Mouse (Mus musculus) forelimb bud, embryonic 11.5 days (tissue): Measurements from ENCODE around the gene Dmrt1.

ENCODE experiments used
- DNase-seq: peaks from one replicate; pipeline ENCODE4 v3.0.0-alpha.2; 2012; ENCODE audit warnings: low read depth, low spot score

Dmrt1 gene

DNA sequence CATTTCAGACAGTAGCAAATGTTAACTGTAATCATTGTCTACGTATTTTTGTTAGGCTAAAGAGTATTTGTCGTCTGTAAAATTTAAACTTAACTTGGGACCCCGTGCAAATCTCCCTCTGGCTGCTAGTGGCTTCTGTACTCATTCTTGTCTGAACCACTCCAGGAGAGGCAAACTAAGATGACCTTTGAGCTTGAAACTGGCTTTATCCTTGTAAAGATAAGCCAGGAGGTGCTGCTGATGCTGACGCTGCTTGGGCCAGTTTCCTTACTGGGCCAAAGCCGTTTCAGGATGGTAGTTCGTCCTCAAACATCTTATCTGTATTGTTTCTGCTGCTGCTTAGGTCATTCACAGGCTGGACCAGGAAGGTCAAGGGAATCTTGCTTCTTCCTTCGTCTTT, 64.4 kb downstream of the Dmrt1 start:
- no peak for DNase-seq

- no peak for DNase-seq
Measured at GRCm38 (mm10) chr19:25574431-25574830, 69.0 kb downstream of the Dmrt1 start.

- no peak for DNase-seq
Measured at GRCm38 (mm10) chr19:25574981-25575814, 69.8 kb downstream of the Dmrt1 start.

GRCm38 (mm10) chr19:25578358-25578757, 72.9 kb downstream of the Dmrt1 start:
- DNase-seq = no peak

DNA sequence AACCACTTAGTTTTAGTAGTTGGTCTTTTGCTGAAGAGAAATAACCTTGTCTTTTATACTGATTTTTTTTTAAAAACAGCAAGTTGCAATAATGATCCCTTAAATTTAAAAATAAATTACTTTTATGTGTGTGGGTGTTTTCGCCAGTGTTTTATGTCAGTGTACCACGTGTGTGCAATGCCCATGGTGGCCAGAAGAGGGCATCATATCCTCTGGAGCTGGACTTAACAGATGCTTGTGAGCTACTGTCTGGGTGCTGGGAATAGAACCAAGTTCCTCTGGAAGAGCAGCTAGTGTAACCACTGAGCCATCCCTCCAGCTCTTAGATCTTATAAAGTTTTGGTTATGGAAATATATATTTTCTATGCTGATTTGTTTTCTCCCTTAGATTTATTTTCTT, 74.0 kb downstream of the Dmrt1 start:
- no peak for DNase-seq

DNA sequence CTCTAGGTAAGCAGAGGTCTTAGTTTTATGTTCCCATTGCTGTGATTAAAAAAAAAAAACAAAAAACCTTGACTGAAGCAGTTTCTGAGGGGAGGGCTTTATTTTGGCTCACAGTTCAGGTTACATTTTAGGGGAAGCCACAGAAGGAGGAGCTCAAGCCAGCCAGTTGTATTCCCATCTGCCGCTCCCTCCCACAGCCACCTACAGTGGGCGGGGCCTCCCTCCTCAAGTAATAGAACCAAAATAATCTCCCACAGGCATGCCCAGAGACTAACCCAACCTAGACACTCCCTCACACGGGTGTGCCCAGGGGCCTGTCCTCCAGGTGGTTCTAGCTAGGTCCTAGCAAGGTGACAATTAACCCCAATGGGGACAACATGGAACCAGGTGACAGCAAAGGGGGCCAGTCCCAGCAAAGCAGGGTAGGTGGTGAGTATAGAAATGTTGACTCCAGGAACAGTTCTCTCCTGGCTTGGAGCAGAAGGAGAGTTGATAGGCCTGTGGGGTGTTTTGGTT, 92.4 kb downstream of the Dmrt1 start:
- DNase-seq = no peak

- DNase-seq = no peak
Measured at GRCm38 (mm10) chr19:25598626-25599025, 93.2 kb downstream of the Dmrt1 start.

DNA sequence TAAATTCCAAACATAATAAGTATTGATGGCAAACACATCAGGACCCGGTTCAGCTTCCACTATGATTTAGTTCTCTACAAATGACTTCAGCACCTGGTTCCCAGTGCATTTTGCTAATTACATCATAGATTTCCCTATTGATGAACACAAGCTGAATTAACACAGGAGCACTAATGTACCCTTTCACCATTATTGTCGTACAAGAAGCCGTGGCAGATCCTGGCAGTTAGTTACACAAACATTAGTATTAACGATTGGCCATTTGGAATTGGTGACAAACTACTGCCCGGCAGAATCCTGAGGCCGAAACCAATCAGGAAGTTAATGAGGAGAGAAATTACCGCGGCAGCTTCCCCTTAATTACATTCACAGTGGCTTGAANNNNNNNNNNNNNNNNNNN, 96.5 kb downstream of the Dmrt1 start:
- DNase-seq = no peak

DNA sequence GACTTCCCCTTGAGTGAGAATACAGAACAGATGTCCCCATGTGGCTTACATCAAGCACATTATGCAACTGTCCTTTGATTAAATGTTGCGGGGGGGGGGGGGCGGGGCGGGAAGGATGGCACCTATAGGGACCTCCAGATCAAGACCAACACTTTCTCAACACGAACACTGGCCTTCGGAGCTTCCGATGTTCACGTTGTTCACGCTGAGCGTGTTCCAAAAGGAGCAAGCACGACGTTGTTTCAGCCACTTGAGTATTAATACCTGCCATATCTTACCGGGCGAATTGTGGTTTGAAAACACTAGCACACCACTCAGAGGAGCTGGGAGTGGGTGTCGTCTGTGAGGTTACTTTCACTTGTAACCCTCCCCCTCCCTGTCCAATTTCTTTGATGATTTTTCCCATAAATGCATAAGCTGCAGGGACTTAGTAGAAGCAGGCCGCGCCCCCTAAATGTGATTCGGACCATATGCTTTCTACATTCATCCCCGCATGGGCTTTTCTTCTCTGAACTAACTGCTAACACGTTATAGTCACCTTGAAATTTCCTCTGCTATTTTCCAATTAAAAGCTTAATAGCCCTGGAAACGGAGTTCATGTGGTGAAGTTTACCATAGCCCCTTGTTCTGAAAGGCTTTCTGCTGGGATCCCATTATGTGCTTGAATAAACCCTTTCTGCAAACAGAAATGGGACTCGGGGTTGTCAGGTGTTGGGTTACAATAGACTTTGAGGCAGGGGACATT, 102.2 kb downstream of the Dmrt1 start:
- DNase-seq = no peak

DNA sequence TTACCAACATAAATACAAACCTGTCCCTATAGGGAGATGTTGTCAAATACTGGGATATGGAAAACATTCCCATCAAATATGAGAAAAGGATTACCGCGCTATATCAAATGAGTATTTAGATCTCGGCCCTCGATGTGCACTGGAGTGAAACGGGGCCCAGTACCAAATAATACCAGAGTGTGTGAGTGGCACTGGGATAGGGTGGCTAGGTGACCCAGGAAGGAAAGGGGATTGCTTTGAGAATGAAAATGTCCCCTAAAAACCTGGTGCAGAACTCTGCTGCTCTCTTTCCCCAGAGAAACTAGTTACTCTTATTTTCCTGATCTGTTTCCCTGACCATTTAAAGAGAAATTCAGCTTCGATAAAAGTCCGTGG, 102.8 kb downstream of the Dmrt1 start:
- DNase-seq = no peak

- no peak for DNase-seq
Measured at GRCm38 (mm10) chr19:25608961-25609850, 103.8 kb downstream of the Dmrt1 start.

DNA sequence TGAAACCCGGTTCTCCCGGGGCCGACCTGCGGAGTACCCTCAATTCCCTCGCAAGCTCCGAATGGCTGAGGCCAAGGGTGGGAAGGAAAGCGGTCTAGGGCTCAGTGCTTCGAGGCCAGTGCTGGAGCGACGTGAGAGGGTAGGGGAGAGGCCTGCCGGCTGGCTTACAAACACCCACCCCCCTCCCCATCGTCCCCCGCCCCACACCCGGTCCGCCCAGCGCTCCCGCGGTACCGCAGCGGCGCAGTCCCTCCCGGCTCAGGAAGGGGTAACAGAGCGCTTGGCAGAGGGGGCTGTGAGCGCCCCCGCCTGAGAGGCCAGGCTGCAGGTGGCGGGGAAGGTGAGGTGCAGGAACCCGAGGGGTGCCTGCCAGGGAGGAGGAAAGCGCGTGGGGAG, 104.6 kb downstream of the Dmrt1 start, which contains the start of gene Dmrt3:
Gene Dmrt3, plus strand, starts transcription at position 287 of the 396 bp plus-strand sequence.
- no peak for DNase-seq

DNA sequence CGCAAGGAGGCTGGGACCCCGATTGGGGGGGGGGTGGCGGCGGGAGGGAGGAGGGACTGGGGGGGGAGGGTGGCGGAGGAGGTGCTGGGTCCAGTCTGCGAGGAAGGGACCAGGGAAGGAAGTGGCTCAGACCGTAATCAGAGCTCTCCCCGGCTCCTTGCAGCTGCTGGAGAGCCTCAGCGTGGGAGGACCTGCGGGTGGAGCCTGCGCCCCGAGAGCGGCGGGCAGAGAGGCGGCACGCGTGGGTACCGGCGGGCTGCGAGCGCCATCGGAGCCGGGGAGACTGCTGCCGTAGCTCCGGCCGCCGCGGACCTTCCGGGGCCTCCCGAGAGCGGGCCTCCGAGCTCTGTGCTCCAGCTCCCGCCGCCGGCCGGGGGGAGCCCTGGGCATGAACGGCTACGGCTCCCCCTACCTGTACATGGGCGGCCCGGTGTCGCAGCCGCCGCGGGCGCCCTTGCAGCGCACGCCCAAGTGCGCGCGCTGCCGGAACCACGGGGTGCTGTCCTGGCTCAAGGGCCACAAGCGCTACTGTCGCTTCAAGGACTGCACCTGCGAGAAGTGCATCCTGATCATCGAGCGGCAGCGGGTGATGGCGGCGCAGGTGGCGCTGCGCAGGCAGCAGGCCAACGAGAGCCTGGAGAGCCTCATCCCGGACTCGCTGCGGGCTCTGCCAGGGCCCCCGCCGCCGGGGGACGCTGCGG, 105.1 kb downstream of the Dmrt1 start:
- no peak for DNase-seq

DNA sequence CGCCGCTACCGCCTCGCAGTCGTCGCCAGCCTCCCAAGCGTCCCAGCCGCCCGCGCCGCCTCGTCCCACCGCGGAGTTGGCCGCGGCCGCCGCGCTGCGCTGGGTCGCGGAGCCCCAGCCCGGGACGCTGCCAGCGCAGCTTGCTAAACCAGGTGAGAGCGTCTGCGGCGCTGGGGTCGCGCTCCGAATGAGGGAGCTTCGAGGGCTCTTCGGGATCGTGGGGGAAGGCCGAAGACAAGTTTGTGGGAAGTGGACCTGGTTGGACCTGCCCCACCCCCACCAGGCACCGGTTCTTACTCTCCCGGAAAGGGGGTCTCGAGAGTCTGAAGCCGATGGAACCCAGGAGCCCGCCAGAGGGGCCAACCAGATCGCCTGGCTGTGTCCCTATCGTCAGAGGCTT, 105.7 kb downstream of the Dmrt1 start:
- no peak for DNase-seq

GRCm38 (mm10) chr19:25611876-25612805, 106.7 kb downstream of the Dmrt1 start:
- DNase-seq = no peak

- no peak for DNase-seq
Measured at GRCm38 (mm10) chr19:25612806-25613295, 107.4 kb downstream of the Dmrt1 start.

- DNase-seq = no peak
Measured at GRCm38 (mm10) chr19:25613476-25614300, 108.3 kb downstream of the Dmrt1 start.

- no peak for DNase-seq
Measured at GRCm38 (mm10) chr19:25615889-25616288, 110.5 kb downstream of the Dmrt1 start.
